Mouse (Mus musculus) lung, postnatal 0 days (tissue): ENCODE measurements at regions not wholly inside any gene's neighbourhood (a gene's known extent, or its start where the extent isn't known, plus 50 kb on each side); places are given as distances from the start of the nearest gene placed in this dataset.

ENCODE experiments used
- CTCF ChIP-seq: IDR thresholded peaks from 2 replicates; pipeline ENCODE4 v1.5.1; 2016; ENCODE audit warnings: antibody characterized with exemption, mild to moderate bottlenecking
- EP300 ChIP-seq: IDR thresholded peaks from 2 replicates; pipeline ENCODE4 v1.6.1; 2016; ENCODE audit warnings: antibody characterized with exemption, mild to moderate bottlenecking, control low read depth

DNA sequence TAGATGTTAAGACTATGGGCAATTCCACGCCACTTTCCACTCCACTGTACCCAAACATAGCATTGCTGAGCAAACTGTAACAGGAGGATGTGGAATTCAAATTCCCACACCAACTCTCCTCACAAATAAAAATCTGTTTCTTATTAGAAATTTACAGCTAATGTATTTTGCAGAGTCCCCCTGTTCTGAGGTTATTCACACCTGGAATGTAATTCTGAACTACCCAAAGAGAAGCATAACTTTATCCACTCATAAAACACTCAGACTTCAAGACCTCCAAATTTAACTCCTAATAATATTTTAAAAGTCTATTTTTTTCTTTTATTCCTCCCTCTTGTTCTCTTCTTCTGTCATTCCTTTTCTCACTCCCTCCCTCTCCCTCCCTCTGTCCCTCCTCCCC lies 1698.0 kb upstream of the Slc10a2 start:
- TF ChIP-seq EP300 (no peak), CTCF (no peak)
